Mouse (Mus musculus) Muller cell, postnatal 12 days (primary cell): ENCODE results near the gene Gm38392.
"Not testable (repeated sequence)": the region's sequence is repeated elsewhere in the genome, so short reads cannot be mapped to it uniquely, and the experiment has no call there.

Experiments used
- DNase-seq: peaks from one replicate; pipeline ENCODE4 v3.0.0-alpha.2; 2015; ENCODE audit errors: inconsistent ontology term

The Gm38392 gene

GRCm38 (mm10) chr3:88287110-88287509 is at the start of gene Gm38392:
TSS of gene Gm38392 (minus strand) at chr3:88287210.
- no peak for DNase-seq

GRCm38 (mm10) chr3:88336058-88337013 is 49.3 kb upstream of the Gm38392 start, which contains the start of the genes Tmem79 and Smg5:
TSS of gene Tmem79 (minus strand) at chr3:88336148.
TSS of gene Smg5 (plus strand) at chr3:88336260.
- peak; percentile 96 for DNase-seq

GRCm38 (mm10) chr3:88335436-88336053 is 48.5 kb upstream of the Gm38392 start:
- no peak for DNase-seq

- no peak for DNase-seq
Measured at GRCm38 (mm10) chr3:88334902-88335435, 48.0 kb upstream of the Gm38392 start.

- no peak for DNase-seq
Measured at GRCm38 (mm10) chr3:88334029-88334658, 47.1 kb upstream of the Gm38392 start.

- no peak for DNase-seq
Measured at GRCm38 (mm10) chr3:88331282-88331681, 44.3 kb upstream of the Gm38392 start.

GRCm38 (mm10) chr3:88328956-88329355 is 41.9 kb upstream of the Gm38392 start:
- DNase-seq, result no peak

- DNase-seq, result peak; percentile 54
Measured at GRCm38 (mm10) chr3:88324951-88325405, 38.0 kb upstream of the Gm38392 start, which contains the start of gene Glmp. TSS of gene Glmp (plus strand) at chr3:88325023.

- no peak for DNase-seq
Measured at GRCm38 (mm10) chr3:88299172-88299571, 12.2 kb upstream of the Gm38392 start.

GRCm38 (mm10) chr3:88297321-88297851 is 10.4 kb upstream of the Gm38392 start:
- DNase-seq, result peak; percentile 63

GRCm38 (mm10) chr3:88296561-88297318 is 9.7 kb upstream of the Gm38392 start, which contains the start of the genes Tsacc and Cct3:
TSS of gene Tsacc (minus strand) at chr3:88296999.
TSS of gene Cct3 (plus strand) at chr3:88297116.
- DNase-seq, result peak; percentile 97

- DNase-seq, result peak; percentile 55
Measured at GRCm38 (mm10) chr3:88296110-88296560, 9.1 kb upstream of the Gm38392 start.

- DNase-seq, result not testable (repeated sequence)
Measured at GRCm38 (mm10) chr3:88295272-88295671, 8.3 kb upstream of the Gm38392 start.

GRCm38 (mm10) chr3:88291970-88292369 is 5.0 kb upstream of the Gm38392 start:
- DNase-seq, result no peak

- DNase-seq, result not testable (repeated sequence)
Measured at GRCm38 (mm10) chr3:88288133-88288713, 1.2 kb upstream of the Gm38392 start.

- not testable (repeated sequence) for DNase-seq
Measured at GRCm38 (mm10) chr3:88285565-88285895, 1.5 kb downstream of the Gm38392 start.

GRCm38 (mm10) chr3:88284815-88285564 is 2.0 kb downstream of the Gm38392 start:
- DNase-seq, result not testable (repeated sequence)

GRCm38 (mm10) chr3:88281141-88281916 is 5.7 kb downstream of the Gm38392 start:
- DNase-seq, result not testable (repeated sequence)

- DNase-seq, result no peak
Measured at GRCm38 (mm10) chr3:88280035-88280434, 7.0 kb downstream of the Gm38392 start.
